In genomic region chr13:9192797-9193330, GRCm38 (mm10) we compare ENCODE assay signal across 17 mouse cellular contexts.
DNase-seq lines count a peak whose midpoint lies in the region; ATAC-seq and TF ChIP-seq lines count a peak whose summit lies in the region.
"Had no signal": no experiment of that assay in that cellular context is flagged by ENCODE, and none has a peak within 500 bp of the region (broad histone marks: within the 10 kb centered on the region; RNA-seq: fewer than 3 reads in every experiment).

No protein-coding gene starts in this region.

- H3K36me3 ChIP-seq in kidney, embryonic 16.5 days (ENCODE audit: insufficient read depth, low read length), result no peaks in the 10 kb centered on the region
- H3K36me3 ChIP-seq: heart, embryonic 13.5 days; intestine, embryonic 15.5 days; lung, embryonic 15.5 days; neural tube, embryonic 13.5 days had no signal

- no peak overlapping the region for H3K9ac ChIP-seq in kidney, embryonic 16.5 days (replicated peaks; ENCODE audit: low read length)
- H3K9ac ChIP-seq: heart, embryonic 13.5 days; intestine, embryonic 15.5 days; lung, embryonic 15.5 days; neural tube, embryonic 13.5 days had no signal

- peak; percentile 72 for ATAC-seq in kidney, embryonic 16.5 days (ENCODE audit: low FRiP score, low TSS enrichment)
- ATAC-seq: intestine, embryonic 15.5 days had no signal

- peaks cover 24% of the 10 kb centered on the region for H3K4me1 ChIP-seq in kidney, embryonic 16.5 days (ENCODE audit: insufficient read depth, low read length)
- H3K4me1 ChIP-seq: intestine, embryonic 15.5 days had no signal

- peak; percentile 51 for DNase-seq in kidney, adult 11 months
- no peak for DNase-seq in kidney, postnatal 10 days
- peak; percentile 8 to 53 for DNase-seq in spleen, postnatal 4 days (ENCODE audit: low spot score in 2 of 2)
- no peak for DNase-seq in spleen, adult 18-20 months
- no peak for DNase-seq in layer of hippocampus, adult 2 months (ENCODE audit: low spot score in 2 of 2)
- DNase-seq in ovary, postnatal 10 days (ENCODE audit: low spot score), result no peak
- DNase-seq: adrenal gland, postnatal 25 days; cerebellum, adult 8-10 months; gastrocnemius, postnatal 25 days; layer of hippocampus, adult 9-11 months; thymus, postnatal 4 days had no signal

- TF ChIP-seq CTCF in layer of hippocampus, adult 2 months (conservative IDR thresholded peaks at IDR 0.05), result no peak

- WGBS in kidney, embryonic 16.5 days, result 19% methylated on average over 9 of the region's 9 CpGs

- no peak overlapping the region for H3K4me3 ChIP-seq in kidney, embryonic 16.5 days (ENCODE audit: low read length)
- H3K4me3 ChIP-seq in layer of hippocampus, adult 2 months, result no peak overlapping the region
- H3K4me3 ChIP-seq: erythroblast, embryonic 14.5 days; heart, embryonic 13.5 days; intestine, embryonic 15.5 days; lung, embryonic 15.5 days; neural tube, embryonic 13.5 days had no signal

- no peaks in the 10 kb centered on the region for H3K9me3 ChIP-seq in kidney, embryonic 16.5 days (ENCODE audit: low read length)
- H3K9me3 ChIP-seq: heart, embryonic 13.5 days; intestine, embryonic 15.5 days; lung, embryonic 15.5 days; neural tube, embryonic 13.5 days had no signal

- H3K4me2 ChIP-seq in kidney, embryonic 16.5 days (replicated peaks; ENCODE audit: low read depth, low read length), result no peak overlapping the region
- H3K4me2 ChIP-seq: heart, embryonic 13.5 days; intestine, embryonic 15.5 days; lung, embryonic 15.5 days; neural tube, embryonic 13.5 days had no signal

- H3K27me3 ChIP-seq in kidney, embryonic 16.5 days (ENCODE audit: insufficient read depth, low read length), result no peaks in the 10 kb centered on the region
- H3K27me3 ChIP-seq: heart, embryonic 13.5 days; intestine, embryonic 15.5 days; lung, embryonic 15.5 days had no signal

- H3K27ac ChIP-seq in kidney, embryonic 16.5 days (ENCODE audit: low read length), result 0 out of 2 replicates have a peak overlapping the region, but pooled peaks have one; percentile 1
- H3K27ac ChIP-seq in layer of hippocampus, adult 2 months, result no peak overlapping the region
- H3K27ac ChIP-seq: heart, embryonic 13.5 days; intestine, embryonic 15.5 days; lung, embryonic 15.5 days; neural tube, embryonic 13.5 days had no signal

Comparison
In these comparisons a context has a peak if more than half of its experiments do, and no peak if none do; other contexts are left out.
1. DNase-seq: peak in kidney, adult 11 months (single experiment) and spleen, postnatal 4 days (2 of 2); none in kidney, postnatal 10 days (single experiment), spleen, adult 18-20 months (0 of 2), layer of hippocampus, adult 2 months (0 of 2) and ovary, postnatal 10 days (single experiment).